Mouse (Mus musculus) neutrophil, adult 5-6 weeks (primary cell): Measurements from ENCODE around the gene Cldn20. TPM values are rescaled to one million over a fixed set of nuclear protein-coding genes. Genes with fewer than 3 reads are reported as not detected.

ENCODE experiments used
- ATAC-seq: fragments of 151-379, 151-347 bp; 2 replicates; pipeline ENCODE4 v1.8.0; 2017; ENCODE audit warnings: mild to moderate bottlenecking, moderate TSS enrichment; ENCODE audit not compliant: insufficient number of reproducible peaks, poor library complexity, low FRiP score, severe bottlenecking; ENCODE audit errors: extremely low read depth
- total RNA-seq: library from RNA; stranded (forward); fragments of 200-1000 nt; gene quantifications from 2 replicates; pipeline ENCODE4 v1.2.3, GENCODE M21; 2017

The Cldn20 gene
- total RNA-seq, result 1.5 TPM in 1 of 2 replicates, not detected in the other

- no peak for ATAC-seq
Measured at GRCm38 (mm10) chr17:3532254-3532653, at the start of gene Cldn20. TSS of gene Cldn20 (plus strand) at chr17:3532554.

- ATAC-seq, result no peak
Measured at GRCm38 (mm10) chr17:3483091-3483490, 49.3 kb upstream of the Cldn20 start.

- no peak for ATAC-seq
Measured at GRCm38 (mm10) chr17:3485851-3486250, 46.5 kb upstream of the Cldn20 start.

- no peak for ATAC-seq
Measured at GRCm38 (mm10) chr17:3487211-3487610, 45.1 kb upstream of the Cldn20 start.

DNA sequence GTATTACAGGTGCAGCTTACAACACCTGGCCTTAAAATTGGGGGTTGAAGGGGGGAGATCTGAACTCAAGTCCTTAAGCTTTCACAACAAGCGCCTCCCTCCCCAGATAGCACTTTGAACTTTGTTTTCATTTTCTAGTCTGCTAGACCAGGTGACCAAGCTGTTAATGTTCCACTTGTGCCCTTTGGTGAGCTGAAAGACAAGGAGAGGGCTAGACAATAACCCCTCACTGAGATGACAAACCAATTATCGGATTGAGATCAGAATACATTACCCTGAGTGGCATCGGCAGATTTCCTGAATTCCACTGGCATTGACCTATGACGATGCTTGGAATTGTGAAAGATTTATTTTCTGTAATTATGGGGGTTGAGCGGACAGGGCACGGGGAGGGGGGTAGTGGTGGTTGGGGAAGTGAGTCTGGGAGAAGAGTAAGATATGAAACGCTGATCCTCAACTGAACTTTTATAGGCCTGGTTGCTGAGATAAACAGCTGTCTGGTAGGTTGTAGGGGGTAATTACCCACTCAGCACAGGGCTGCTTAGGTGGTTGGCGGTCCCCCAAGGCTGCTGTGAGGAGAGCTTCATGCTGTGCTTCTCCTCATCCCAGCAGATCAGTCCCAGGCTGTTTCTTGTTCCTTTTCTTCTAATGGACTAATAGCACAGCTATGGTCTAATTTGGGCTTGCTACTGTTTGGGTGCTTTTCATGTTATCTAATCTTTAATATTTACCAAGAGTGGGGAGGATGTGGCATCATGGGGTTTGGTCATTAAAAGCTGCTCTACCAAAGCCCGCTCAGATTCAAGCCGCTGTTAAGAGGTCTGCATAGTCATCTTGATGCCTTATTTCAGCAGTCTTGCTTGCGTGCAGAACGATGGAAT is 44.4 kb upstream of the Cldn20 start:
- no peak for ATAC-seq

DNA sequence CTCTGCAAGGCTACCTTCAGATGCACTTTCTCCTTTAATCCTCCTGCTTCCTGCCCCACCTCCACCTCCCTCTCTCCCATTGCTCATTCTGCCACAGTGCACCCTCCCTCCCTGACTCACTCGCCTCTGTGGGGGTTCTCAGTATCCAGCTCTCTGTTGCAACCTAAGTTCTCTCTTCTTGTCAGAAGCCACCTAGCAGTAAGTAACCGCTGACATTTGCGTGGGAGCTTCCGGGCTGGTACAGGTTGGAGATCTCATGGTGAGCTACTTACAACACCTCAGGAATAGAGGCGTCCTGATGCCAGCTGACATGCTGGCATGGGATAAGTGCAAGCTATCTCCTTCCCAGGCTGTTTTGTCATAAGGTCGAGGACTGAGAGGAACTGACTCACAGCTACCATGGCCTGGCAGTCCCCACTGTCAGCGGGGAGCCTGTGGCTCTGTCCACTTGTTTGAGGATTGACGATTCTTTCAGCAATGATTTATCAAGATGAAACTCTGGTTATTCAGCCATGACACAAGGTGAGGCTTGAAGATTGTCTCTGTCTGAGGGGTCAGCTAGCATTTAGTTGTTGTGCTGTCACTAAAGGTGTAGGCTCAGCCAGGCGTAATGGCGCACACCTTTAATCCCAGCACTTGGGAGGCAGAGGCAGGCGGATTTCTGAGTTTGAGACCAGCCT is 42.0 kb upstream of the Cldn20 start:
- peak; percentile 51; the same call in 1 of the 2 replicates for ATAC-seq

DNA sequence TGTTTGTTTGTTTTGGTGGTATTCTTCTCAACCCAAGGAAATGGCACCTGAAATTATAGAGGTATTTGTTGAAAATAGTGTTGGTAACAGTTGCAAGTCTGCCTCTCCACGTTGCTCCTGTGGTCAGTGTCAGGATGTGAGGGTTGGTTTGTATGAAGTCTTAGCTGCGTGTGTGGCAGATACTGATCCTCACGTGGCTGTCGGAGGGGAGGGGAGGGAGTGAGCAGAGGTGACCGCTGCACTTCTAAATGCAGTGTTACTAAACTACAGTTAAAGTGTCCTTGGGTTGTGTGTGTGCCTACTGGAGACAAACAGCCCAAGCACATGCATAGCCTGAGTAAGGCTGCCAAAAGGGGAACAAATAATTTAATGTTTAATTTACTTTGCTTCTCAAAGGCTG is 41.3 kb upstream of the Cldn20 start:
- ATAC-seq, result no peak

DNA sequence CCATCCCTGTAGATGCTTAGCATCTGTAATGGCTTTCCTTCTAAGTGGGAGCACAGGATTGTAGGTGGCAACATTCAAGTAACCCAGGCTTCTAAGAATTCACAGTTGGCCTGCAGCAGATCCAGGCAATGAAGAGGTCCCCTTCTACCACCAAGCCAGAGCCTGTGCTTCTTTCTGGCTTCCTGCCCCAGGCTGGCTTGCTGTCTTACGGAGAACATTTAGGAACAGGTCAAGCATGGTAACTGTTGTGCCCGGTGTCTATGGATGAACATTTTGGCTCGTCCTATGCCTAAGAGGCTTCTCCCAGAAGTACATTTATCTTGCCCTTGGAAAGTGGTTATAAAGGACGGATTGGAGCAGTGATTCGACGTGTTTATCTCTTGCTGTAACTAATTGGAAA is 40.7 kb upstream of the Cldn20 start:
- ATAC-seq, result no peak

- ATAC-seq, result no peak
Measured at GRCm38 (mm10) chr17:3495576-3495975, 36.8 kb upstream of the Cldn20 start.

- no peak for ATAC-seq
Measured at GRCm38 (mm10) chr17:3496080-3496479, 36.3 kb upstream of the Cldn20 start.

- no peak for ATAC-seq
Measured at GRCm38 (mm10) chr17:3498086-3498485, 34.3 kb upstream of the Cldn20 start.

GRCm38 (mm10) chr17:3498580-3498979 is 33.8 kb upstream of the Cldn20 start:
- ATAC-seq, result no peak

DNA sequence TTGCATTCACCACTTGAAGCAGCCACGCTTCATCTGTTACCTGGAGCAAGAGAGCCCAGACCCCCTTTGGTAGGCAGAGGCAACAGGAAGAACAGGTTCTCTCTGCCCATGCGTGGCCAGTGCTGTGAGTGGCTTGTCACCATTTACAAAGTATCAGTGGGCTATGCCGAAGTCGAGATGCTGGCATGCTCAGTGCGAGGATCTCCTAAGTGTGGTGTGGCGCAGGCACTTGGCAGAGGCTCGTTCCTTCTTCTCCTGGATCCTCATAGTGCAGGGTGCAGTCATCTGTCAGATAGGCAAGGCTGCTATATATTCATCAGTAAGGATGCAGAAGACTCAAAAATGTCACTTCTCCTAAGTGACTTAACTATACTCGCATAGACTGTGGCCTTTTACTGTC is 32.9 kb upstream of the Cldn20 start:
- no peak for ATAC-seq

GRCm38 (mm10) chr17:3500076-3500475 is 32.3 kb upstream of the Cldn20 start:
- no peak for ATAC-seq

- ATAC-seq, result no peak
Measured at GRCm38 (mm10) chr17:3500936-3501335, 31.4 kb upstream of the Cldn20 start.

DNA sequence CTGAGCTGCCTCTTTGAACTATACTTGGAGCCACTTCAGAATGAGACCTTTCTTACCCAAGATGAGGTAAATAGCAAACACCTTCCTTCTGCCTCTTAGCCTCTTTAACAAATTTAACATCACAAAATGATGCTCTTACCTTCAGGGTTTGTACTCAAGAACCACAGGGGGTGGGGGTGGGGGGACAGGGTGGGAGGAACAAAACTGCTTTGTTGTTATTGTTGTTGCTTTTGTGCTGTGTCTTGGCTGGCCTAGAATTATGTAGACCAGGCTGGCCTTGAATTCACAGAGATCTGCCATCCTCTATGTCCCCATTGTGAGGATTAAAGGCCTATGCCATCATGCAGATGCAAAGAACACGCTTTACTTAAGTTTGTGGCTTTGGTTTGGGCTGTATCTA is 26.6 kb upstream of the Cldn20 start:
- no peak for ATAC-seq

DNA sequence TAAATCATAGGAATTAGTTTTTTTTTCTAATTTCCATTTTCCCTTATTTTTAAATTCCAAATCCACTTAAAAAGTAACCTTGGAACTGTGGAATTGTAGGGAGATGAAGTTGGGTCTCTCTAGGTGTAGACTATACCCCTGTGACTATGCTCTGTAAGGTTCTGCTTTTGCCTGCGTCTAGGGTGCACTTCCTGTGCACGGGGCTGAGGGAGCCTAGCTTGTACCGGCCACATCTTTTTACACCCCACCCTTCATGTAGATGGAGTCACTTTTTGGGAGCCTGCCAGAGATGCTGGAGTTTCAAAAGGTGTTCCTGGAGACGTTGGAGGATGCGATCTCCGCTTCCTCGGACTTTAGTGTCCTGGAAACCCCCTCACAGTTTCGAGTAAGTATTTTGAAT is 25.8 kb upstream of the Cldn20 start:
- no peak for ATAC-seq

DNA sequence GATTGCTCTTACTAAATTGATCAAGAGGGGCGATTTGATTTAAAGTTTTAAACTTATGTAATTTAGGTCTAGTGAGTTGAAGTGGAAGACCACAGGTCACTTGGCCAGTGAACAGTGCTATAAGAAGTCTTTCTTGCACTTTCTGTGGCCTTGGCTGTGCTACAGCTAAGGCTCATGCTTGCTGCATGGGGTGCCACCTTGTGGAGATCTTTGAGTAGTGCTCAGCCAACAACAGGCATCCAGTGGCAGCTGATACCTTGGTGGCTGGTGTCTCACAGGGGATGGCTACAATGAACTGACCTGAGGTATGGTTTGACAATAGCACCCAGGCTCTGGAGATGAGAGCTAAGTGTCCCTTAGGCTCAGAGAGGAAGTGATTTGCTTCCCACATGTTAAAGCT is 22.5 kb upstream of the Cldn20 start:
- ATAC-seq, result peak; percentile 73

- ATAC-seq, result no peak
Measured at GRCm38 (mm10) chr17:3514316-3514715, 18.0 kb upstream of the Cldn20 start.

DNA sequence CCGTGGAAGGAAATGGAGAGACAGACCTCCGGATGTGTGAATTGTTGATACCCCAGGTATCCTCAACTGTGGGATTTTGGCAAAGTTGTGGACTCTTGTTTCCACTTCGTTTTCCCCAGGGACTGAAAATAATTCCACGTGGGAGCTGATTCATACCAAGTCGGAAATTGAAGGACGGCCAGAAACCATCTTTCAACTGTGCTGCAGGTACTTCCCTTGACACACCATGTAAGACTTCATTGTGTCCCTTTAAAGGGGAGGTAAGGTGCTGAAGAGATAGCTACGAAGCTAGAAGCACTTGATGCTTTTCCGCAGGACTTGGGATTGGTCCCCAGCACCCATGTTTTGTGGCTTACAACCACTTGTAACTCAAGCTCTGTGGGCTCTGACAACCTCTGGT is 16.5 kb upstream of the Cldn20 start:
- ATAC-seq, result no peak
